Mouse (Mus musculus) megakaryocyte-erythroid progenitor cell, adult 5-6 weeks (primary cell): Measurements from ENCODE around the gene Chrnb1. TPM values are rescaled to one million over a fixed set of nuclear protein-coding genes. Genes with fewer than 3 reads are reported as not detected.

Source experiments
- ATAC-seq: replicated peaks from 2 replicates; pipeline ENCODE4 v1.8.0; 2016; ENCODE audit warnings: mild to moderate bottlenecking, inconsistent platforms; ENCODE audit not compliant: severe bottlenecking, poor library complexity, low FRiP score, low TSS enrichment
- total RNA-seq, 2 experiments: library from RNA; stranded (forward) in 1 of 2; stranded (reverse) in 1 of 2; fragments of 200-1000, 215-1000 nt in 1 of 2; fragments of >200 nt in 1 of 2; fragmentation: Nextera tagmentation in 1 of 2; gene quantifications; 2 replicates each; pipeline ENCODE4 v1.2.3; 2014 to 2017

The Chrnb1 gene
- total RNA-seq, 2 experiments from 2014 or later: 0.28 to 2.3 TPM

GRCm38 (mm10) chr11:69778258-69778982 lies 17.3 kb downstream of the Chrnb1 start:
- no peak for ATAC-seq

- no peak for ATAC-seq
Observed at GRCm38 (mm10) chr11:69777504-69778257, 18.1 kb downstream of the Chrnb1 start.

- no peak for ATAC-seq
Observed at GRCm38 (mm10) chr11:69776488-69776887, 19.3 kb downstream of the Chrnb1 start.

GRCm38 (mm10) chr11:69775716-69776115 lies 20.0 kb downstream of the Chrnb1 start:
- ATAC-seq: no peak

- no peak for ATAC-seq
Observed at GRCm38 (mm10) chr11:69774961-69775360, 20.8 kb downstream of the Chrnb1 start.

GRCm38 (mm10) chr11:69767625-69767909 lies 28.2 kb downstream of the Chrnb1 start:
- ATAC-seq: no peak

GRCm38 (mm10) chr11:69766872-69767624 lies 28.7 kb downstream of the Chrnb1 start:
- no peak for ATAC-seq

- ATAC-seq: peak; percentile 80
Observed at GRCm38 (mm10) chr11:69766126-69766609, 29.6 kb downstream of the Chrnb1 start.

GRCm38 (mm10) chr11:69765221-69766125 lies 30.3 kb downstream of the Chrnb1 start, which contains the start of gene Zbtb4:
TSS of gene Zbtb4 (plus strand) at chr11:69765912.
- ATAC-seq: no peak

GRCm38 (mm10) chr11:69763551-69763950 lies 32.2 kb downstream of the Chrnb1 start:
- no peak for ATAC-seq

GRCm38 (mm10) chr11:69761868-69762267 lies 33.9 kb downstream of the Chrnb1 start, which contains the start of gene Slc35g3:
TSS of gene Slc35g3 (minus strand) at chr11:69761968.
- ATAC-seq: no peak

GRCm38 (mm10) chr11:69760901-69761200 lies 34.9 kb downstream of the Chrnb1 start:
- ATAC-seq: no peak

- no peak for ATAC-seq
Observed at GRCm38 (mm10) chr11:69760160-69760900, 35.4 kb downstream of the Chrnb1 start.

GRCm38 (mm10) chr11:69758971-69759721 lies 36.6 kb downstream of the Chrnb1 start:
- peak; percentile 68 for ATAC-seq

GRCm38 (mm10) chr11:69758478-69758970 lies 37.2 kb downstream of the Chrnb1 start, which contains the start of gene Polr2a:
TSS of gene Polr2a (minus strand) at chr11:69758637.
- ATAC-seq: peak; percentile 77

- ATAC-seq: peak; percentile 60
Observed at GRCm38 (mm10) chr11:69758090-69758456, 37.7 kb downstream of the Chrnb1 start.

- 0 out of 2 replicates have a peak, but pooled peaks have one; percentile 0 for ATAC-seq
Observed at GRCm38 (mm10) chr11:69757303-69758089, 38.2 kb downstream of the Chrnb1 start.
